Mouse (Mus musculus) erythroblast, embryonic 14.5 days (primary cell): ENCODE data around the gene Gadd45b.

Experiments used
- GATA1 ChIP-seq: IDR thresholded peaks from 2 replicates; pipeline ENCODE4 v1.6.1; 2012; ENCODE audit warnings: low read length, inconsistent platforms, mixed read lengths
- TAL1 ChIP-seq: IDR thresholded peaks from 3 replicates; pipeline ENCODE4 v1.6.1; 2012; ENCODE audit warnings: low read length, inconsistent platforms, mixed read lengths

DNA sequence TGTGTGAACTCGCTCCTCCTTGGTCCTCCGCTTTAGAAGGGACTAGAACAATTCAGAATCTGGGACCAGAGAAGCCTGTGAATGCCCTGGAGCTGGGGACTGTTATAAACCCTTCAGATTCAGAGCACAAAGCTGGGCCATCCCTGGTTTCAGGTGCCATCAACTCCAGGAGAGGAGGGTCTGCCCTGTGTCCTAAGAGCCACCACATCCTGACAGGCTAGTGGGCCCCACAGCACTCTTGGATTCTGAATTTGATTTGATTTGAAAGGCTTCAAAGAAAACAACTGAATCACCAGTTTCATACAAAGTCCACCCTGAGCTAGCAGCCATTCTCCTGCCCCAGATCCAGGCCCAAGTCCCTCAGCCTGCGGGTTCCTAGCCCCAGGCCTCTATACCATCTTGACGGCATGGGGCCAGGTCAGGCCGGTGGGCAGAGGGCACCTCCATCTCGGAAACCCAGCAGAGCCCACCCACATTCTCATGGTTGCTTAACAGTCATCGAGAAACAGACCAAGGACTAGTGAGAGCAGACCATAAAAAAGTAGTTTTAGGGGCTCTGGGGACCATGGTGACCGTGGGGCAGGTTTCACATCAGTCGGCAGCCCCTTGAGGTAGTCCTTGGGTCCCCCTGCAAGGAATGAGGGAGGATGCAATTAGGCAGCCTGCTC lies 27.5 kb upstream of the Gadd45b start:
- no peak for TF ChIP-seq TAL1
- TF ChIP-seq GATA1 = no peak
